Mouse (Mus musculus) cortical plate, adult 2 months (tissue): Measurements from ENCODE around the gene Ifi27.

Experiments
- CTCF ChIP-seq: fragments of 200-500 bp; IDR thresholded peaks from 2 replicates; pipeline ENCODE4 v1.5.1; 2011; ENCODE audit warnings: mild to moderate bottlenecking, control low read depth, low read length; ENCODE audit not compliant: insufficient read depth; ENCODE audit errors: extremely low read depth
- POLR2A ChIP-seq: fragments of 200-500 bp; IDR thresholded peaks from 2 replicates; pipeline ENCODE4 v1.6.1; 2011; ENCODE audit warnings: mild to moderate bottlenecking, low read length, control low read depth; ENCODE audit not compliant: insufficient read depth; ENCODE audit errors: extremely low read depth

- TF ChIP-seq CTCF (no peak), POLR2A (peak; percentile 63; the same call in 1 of the 2 replicates)
Measured at GRCm38 (mm10) chr12:103388505-103389347, 45.3 kb upstream of the Ifi27 start, which contains the start of gene Otub2.
